Mouse (Mus musculus) layer of hippocampus, adult 9-10 months (tissue): Measurements from ENCODE around the gene Gm28047.

Experiments
- DNase-seq: peaks from one replicate; pipeline ENCODE4 v3.0.0; 2022; ENCODE audit warnings: low spot score

Gene Gm28047

DNA sequence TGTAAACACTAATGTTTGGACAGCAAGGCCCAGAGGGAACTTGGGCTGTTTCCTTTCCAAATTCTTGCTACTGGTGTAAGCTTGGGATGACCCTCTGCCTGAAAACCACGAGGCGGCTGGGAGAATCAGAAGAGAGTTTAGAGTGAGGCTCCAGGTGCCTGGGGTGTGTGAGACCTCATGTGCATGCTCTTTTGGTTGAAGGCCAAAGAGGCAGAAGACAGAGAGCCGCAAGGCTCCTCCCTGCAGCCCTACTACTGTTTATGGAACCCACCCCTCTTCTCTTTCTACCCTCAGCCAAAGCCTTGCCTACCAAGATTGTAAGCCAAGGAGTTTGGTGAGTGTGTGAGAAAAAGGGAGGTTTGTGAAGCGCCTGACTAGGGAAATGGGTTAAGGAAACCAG, 109.1 kb downstream of the Gm28047 start:
- DNase-seq, result no peak

- no peak for DNase-seq
These were observed 109.6 kb downstream of the Gm28047 start for GRCm38 (mm10) chr15:102515261-102515660.

GRCm38 (mm10) chr15:102513004-102513403, 111.9 kb downstream of the Gm28047 start:
- no peak for DNase-seq

DNA sequence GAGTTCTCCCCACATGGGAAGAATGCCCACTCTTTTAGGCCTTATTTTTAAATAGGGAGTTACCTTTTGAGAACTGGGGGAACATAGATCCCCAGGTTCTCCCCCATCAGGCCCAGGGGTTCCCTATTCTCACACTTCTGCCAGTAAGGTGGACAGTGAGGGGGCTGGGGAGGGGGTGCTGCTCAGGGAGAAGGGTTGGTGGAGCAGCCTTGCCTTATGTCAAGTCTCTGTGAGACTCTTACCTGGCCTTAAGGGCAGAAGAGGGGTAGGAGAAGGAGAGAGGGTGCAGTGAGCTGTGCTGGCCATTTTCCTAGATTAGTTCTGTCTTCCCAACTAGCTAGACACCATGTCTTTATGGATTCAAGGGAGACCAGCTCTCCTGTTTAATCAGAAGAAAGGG, 112.4 kb downstream of the Gm28047 start:
- DNase-seq, result no peak

DNA sequence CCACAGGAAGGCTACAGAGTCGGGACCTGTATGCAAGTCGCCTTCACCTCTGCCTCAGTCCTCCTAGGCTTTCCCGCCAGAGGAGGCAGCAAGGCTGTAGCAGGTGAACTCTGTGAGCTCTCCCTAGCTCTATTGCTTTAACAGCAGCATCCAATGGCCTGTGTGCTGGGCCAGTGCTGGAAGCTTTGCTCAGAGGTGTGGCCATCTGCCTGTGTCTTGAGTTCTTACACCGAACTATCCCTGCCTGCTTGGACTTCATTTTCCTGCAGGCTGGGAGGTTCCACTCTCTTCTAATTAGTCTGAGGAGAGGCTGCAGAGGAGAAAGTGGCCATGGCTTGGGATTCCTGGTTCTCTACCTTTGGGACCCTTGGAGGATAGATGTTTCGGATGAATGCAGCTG, 112.9 kb downstream of the Gm28047 start:
- DNase-seq, result no peak

- DNase-seq, result no peak
These were observed 113.5 kb downstream of the Gm28047 start for GRCm38 (mm10) chr15:102511285-102511833.

DNA sequence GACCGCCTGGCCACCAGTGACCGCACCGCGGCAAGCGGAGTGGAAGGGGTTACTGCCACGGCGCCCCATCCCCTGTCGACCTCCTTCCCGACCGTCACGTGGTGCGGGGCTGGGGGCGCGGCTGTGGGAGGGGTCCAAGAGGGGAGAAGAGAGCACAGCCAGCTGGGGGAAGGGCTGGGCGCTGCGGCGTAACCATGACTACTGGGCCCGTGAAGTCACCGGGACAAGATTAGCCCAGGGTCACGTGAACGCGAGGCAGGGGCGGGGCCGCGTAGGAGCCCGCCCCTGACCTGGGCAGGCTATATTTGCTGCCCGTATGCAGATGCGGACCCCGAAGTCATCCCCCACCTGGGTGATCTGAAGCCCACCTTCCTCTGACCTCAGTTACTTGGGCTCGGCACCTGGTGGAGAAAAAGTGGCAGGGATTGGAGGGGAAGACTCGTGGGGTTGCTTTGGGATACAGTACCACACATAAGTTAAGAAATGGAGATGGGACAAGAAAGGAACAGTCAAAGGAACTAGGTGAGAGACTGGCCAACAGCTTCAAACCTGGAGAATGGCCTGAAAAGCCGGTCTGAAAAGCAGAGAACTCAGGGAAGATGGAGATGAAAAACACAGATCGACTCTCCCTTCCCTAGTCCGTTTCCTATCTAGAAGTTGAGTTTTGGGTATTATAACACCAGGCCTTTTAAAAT, 114.1 kb downstream of the Gm28047 start:
- DNase-seq, result peak; percentile 71

- DNase-seq, result no peak
These were observed 114.8 kb downstream of the Gm28047 start for GRCm38 (mm10) chr15:102510110-102510509.

DNA sequence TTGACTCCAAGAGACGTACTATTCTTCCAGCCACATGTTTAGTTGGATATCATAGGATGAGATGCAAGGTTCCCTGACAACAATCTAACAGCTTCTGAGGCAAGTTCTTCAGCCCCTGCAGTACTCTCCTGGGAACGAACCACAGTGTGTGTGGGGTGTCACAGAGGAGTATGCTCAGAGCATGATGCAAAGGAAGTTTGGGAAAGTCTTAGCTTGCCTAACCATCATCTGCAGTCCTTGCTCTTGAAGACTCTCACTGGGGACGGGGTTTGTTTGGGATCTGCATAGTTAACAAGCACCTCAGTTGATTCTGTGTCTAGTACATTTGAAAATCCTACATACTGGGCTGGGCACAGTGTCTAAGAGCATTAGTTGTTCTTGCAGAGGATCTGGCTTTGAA, 116.5 kb downstream of the Gm28047 start:
- DNase-seq, result no peak

DNA sequence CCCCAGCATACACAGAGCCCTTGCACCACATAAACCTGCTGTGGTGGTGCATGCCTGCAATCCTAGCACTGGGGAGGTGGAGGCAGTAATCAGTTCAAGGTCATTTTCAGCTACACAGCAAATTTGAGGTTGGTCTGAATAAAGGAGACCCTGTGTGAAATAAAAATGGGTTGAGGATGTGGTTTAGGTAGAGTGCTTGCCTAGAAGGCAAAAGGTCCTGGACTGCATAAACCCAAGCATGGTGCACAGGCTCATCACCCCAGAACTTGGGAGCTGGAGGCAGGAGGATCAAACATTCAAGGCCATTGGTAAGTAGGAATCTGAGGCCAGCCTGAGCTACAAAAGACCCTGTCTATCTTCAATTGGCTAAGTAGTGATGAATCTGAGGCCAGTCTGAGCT, 117.3 kb downstream of the Gm28047 start:
- no peak for DNase-seq

GRCm38 (mm10) chr15:102506864-102507263, 118.0 kb downstream of the Gm28047 start:
- DNase-seq, result no peak

GRCm38 (mm10) chr15:102506464-102506830, 118.4 kb downstream of the Gm28047 start:
- no peak for DNase-seq

DNA sequence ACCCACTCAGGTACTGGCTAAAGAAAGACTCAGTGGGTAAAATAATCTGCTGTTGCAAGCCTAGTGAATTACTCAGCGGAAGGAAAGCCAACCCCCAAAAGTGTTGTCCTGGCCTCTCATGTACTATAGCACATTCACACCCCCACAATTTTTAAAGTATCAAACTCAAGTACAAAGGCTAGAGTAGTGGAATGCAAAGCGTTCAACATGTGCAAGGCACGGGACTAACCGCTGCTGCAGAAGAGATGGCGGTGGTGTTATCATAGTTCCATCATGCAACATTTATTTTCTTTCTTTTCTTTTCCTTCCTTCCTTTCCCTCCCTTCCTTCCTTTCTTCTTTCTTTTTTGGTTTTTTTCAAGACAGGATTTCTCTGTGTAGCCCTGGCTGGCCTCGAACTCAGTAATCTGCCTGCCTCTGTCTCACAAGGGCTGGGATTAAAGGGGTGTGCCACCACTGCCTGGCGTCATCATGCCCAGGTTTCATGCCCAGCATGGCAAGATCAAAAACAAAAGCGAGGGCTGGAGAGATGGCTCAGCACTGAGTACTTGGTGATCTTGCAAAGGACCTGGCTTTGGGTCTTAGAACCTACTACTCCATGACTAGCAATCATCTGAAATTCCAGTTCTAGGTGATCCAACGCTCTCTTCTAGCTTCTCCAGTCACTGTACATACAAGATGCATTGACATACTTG, 119.0 kb downstream of the Gm28047 start:
- DNase-seq, result no peak

DNA sequence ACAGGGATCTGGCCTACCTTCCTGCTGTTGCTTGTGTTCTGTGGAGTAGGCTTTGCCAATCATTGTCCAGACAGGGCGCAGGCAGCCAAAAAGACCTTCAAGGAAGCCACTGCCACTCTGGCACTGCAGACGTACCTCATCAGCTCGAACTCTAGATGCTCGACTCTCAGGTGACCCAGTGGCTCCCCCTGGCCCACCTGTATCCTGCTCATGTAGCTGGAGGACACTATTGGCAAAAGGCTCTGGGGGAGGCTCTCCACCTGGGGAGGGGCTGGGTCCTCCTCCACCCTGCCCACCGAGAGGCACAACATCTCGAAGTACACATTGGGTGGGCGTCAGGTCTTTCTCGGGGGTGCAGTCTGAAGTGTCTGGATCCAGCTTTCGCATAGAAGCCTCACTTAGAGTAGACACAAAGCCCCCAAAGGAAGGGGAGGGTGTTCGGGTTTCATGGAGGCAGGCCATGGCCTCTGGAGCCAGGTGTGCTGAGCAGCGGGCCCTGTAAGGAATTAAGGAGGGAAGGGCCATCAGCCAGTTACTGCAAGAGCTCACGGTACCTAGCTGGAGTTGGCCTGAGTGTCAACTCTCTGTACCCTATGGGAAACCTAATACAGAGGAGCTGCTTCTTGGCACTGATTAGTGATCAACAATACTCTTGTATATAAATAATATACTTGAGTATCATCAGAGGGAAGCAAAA, 119.6 kb downstream of the Gm28047 start:
- DNase-seq, result no peak

DNA sequence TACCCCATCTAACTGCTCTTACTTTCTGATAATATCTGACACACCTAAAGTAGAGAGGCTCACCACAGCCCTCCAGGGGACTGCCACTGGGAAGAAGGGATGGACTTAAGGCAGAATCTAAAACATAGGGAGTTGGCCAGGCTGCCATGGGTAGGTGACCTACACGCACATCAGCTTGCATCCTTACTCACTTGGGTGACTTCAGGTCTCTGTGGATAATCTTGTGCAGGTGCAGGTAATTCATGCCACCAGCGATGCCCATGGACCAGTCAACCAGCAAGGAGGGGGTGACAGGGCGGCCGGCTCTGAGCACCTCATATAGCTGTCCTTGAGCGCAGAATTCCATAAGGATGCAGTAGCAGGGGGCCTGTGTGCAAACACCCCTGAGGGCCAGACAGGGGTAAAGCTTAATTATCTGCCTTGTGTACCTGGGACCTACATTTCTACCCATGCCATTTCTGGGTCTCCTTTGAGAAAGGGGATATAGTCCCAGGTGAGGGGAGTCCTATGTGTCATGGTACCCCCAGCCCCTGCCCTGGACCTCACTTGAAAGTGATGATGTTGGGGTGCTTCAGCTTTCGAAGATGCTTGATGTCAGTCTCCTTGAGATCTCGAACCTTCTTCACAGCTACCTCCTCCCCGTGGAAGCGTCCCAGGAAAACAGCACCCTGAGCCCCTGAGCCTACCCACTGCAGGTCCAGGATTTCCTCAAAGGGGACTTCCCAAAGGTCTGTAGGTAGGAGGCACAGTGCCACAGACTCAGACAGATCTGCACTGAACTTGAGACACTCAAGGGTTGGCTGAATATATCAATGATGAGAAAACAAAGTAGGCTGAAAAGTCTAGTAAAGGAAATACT, 120.7 kb downstream of the Gm28047 start:
- DNase-seq, result no peak

GRCm38 (mm10) chr15:102503447-102503846, 121.4 kb downstream of the Gm28047 start, which contains the start of gene Gm10337:
Gm10337 (plus strand) TSS chr15:102503722.
- no peak for DNase-seq

- no peak for DNase-seq
These were observed 122.5 kb downstream of the Gm28047 start for GRCm38 (mm10) chr15:102502254-102502840.

GRCm38 (mm10) chr15:102501084-102501814, 123.6 kb downstream of the Gm28047 start:
- no peak for DNase-seq

DNA sequence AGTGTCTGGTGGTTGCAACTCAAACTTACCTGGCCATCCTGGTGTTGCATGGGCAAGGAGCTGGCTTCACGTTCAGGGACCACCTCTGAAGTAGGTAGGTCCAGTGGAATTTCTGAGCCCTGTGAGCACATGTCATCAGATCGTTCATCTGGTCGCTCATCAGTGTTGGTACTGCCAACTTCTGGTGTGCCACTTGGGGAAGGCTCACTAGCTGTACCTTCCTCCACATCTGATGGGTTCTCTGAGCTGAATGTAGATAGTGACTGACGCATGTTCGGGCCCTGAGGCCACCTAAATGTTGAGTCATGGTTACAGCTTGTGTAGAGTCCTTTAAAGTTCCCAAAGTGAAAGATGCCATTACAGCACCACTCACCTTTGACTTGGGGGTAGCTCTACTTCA, 124.4 kb downstream of the Gm28047 start:
- DNase-seq, result no peak

DNA sequence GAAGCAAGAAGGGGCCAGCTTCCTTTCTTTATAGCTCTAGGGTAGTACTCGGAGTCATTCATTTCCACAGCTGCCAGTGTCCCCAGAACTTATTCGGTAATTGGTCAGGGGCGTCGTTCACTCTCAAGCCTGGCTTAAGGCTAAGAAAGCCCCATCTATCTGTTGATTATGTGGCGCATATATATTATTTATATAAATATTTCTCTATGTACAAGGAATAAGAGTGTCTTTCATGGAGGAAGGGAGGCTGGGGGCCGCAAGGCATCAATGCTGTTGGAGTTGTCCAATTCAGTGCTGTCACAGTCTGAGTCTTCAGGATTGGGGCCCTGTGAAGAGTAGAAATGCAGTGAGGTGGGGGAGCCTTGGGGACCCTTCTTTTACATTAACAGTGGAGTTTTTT, 125.0 kb downstream of the Gm28047 start:
- DNase-seq, result no peak

- DNase-seq, result no peak
These were observed 125.5 kb downstream of the Gm28047 start for GRCm38 (mm10) chr15:102499370-102499769.
